Mouse (Mus musculus): ENCODE data around the gene Lmna.

GRCm38 (mm10) chr3:88464425-88464824, 45.3 kb downstream of the Lmna start:
- TF ChIP-seq JUND (IDR thresholded peaks at IDR 0.05; ENCODE audit: low read depth, low read length): no peak
- no peak for TF ChIP-seq CTCF (IDR thresholded peaks at IDR 0.05 in 2 of 3, conservative IDR thresholded peaks at IDR 0.05 in 1 of 3; ENCODE audit: control insufficient read depth in 1 of 3, insufficient read depth in 1 of 3, low read depth in 2 of 3, low read length in 3 of 3, poor library complexity in 1 of 3, severe bottlenecking in 1 of 3)
- no peak for TF ChIP-seq TAL1 (IDR thresholded peaks at IDR 0.05; ENCODE audit: low read length)
- no peak for TF ChIP-seq EP300 (IDR thresholded peaks at IDR 0.05; ENCODE audit: low read depth in 1 of 2, low read length in 2 of 2)
- no peak for TF ChIP-seq POLR2A (IDR thresholded peaks at IDR 0.05; ENCODE audit: control insufficient read depth in 1 of 2, insufficient read depth in 1 of 2, low read depth in 1 of 2, low read length in 2 of 2, poor library complexity in 1 of 2)
- TF ChIP-seq USF2 (IDR thresholded peaks at IDR 0.05; ENCODE audit: borderline replicate concordance in 1 of 2, insufficient read depth in 1 of 2, low read depth in 1 of 2, low read length in 2 of 2): no peak
- TF ChIP-seq GATA1 (IDR thresholded peaks at IDR 0.05; ENCODE audit: low read depth, low read length): no peak
- TF ChIP-seq MXI1 (IDR thresholded peaks at IDR 0.05; ENCODE audit: low read depth, low read length): no peak
- TF ChIP-seq CHD2 (IDR thresholded peaks at IDR 0.05; ENCODE audit: low read length): no peak
- TF ChIP-seq MYC (IDR thresholded peaks at IDR 0.05; ENCODE audit: low read depth, low read length): no peak
- no peak for TF ChIP-seq MAZ (IDR thresholded peaks at IDR 0.05; ENCODE audit: low read depth, low read length)
- TF ChIP-seq CHD1 (IDR thresholded peaks at IDR 0.05; ENCODE audit: low read depth, low read length): no peak

Measured in MEL (cell line).